Mouse (Mus musculus) adrenal gland, adult (tissue): Measurements from ENCODE around the gene Tuba1b.
A peak's percentile ranks its signal among the peaks of the same experiment; 100 is the strongest.

ENCODE experiments used
- DNase-seq, 2 experiments: peaks; one replicate each; pipeline ENCODE4 v3.0.0; 2022 to 2023; ENCODE audit warnings: low spot score in 1 of 2; ENCODE audit not compliant: inconsistent age in 2 of 2

Gene Tuba1b

DNA sequence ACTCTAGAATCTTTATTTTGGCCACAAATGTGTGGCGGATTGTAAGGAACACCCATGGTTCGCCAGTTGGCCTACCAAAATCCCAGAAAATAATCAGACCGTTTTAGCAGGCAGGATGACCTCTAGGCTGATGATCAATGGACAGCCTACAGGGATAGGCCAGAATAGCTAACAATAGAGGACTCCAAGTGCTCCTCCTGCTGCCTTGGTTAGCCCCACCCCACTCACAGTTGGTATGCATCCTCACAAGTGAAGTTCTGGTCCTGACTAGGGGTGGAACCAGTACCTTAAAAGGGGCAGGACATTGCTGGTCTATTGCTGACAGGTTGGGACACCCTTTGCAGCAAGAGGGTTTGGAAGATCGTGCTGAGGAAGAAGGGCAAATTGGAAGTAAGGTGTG is 41.3 kb downstream of the Tuba1b start:
- DNase-seq, result no peak

GRCm38 (mm10) chr15:98891907-98892606 is 42.3 kb downstream of the Tuba1b start:
- peak; percentile 73 to 91 for DNase-seq

DNA sequence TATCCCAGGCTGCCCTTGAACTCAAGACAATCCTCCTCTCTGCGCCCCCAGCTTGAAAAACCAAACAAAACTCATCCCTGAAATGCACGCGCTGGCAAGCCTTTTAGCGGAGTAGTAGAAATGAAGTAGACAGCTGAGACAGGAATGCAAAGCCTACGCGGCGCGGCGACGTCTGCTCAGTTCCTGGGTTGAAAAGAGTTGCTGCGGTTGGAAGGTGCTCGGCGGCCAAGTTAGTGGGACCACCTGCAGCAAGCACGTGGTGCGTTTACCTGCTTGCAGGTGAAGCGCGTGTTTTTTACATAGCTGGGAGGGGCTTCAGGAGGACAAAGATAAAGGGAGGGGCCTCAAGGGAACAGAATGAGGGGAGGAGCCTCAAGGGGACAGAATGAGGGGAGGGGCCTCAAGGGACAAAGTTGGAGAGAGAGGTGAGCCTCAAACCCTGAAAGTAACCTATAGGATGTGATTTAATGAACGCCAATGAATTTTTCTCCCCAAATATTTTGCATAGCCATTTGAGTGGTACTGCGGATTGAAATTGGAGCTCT is 43.1 kb downstream of the Tuba1b start:
- no peak for DNase-seq

GRCm38 (mm10) chr15:98887526-98887925 is 46.8 kb downstream of the Tuba1b start:
- DNase-seq, result no peak

DNA sequence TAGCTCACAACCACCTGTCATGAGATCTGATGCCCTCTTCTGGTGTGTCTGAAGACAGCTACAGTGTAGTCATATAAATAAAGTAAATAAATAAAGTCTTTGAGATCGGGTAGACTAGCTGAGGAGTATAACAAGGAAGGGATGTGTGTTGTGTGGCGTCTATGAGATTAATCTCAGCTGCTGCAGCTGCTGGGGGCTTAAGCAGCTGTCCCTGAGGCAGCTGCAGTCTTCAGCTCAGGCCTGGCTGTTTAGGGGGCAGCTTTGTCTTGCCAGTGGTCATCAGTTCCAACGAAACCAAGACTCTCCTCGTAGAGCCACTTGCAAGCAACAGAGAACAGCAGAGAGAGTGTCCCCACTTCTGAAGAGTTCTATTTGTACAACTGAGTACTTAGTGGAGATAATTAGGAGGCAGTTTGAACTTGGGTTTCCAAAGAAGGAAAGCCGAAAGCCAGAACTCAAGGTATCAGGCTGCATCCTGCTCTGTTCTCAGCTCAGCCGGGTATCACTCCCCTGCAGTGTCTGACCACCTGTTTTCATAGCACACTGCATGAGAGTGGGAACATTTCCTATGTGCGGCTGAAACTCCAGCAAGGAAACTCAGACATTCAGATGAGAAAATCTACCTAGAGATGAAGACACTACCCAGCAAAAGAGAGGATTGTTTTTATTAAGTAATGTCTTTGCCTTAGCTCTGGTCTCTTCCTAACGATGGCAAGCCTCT is 47.5 kb downstream of the Tuba1b start:
- no peak for DNase-seq

- no peak for DNase-seq
Measured at GRCm38 (mm10) chr15:98884106-98884505, 50.3 kb downstream of the Tuba1b start.

GRCm38 (mm10) chr15:98883661-98884060 is 50.7 kb downstream of the Tuba1b start:
- peak in 1 of 2 experiments; percentile 74 for DNase-seq

- DNase-seq, result no peak
Measured at GRCm38 (mm10) chr15:98881656-98882008, 52.7 kb downstream of the Tuba1b start.
